Mouse (Mus musculus): ENCODE results near the gene Ifnar1. TPM values are rescaled to one million over a fixed set of nuclear protein-coding genes. Genes with fewer than 3 reads are reported as not detected.

The Ifnar1 gene
- polyA plus RNA-seq, 1 experiment from 2014 or later = 40.1 TPM

GRCm38 (mm10) chr16:91478067-91478466 is 7.0 kb upstream of the Ifnar1 start:
- Histone ChIP-seq H3K4me3 (no peak overlapping the region), H3K9me3 (replicated peaks) (peaks cover 2% of the 10 kb centered on the region; the same call in 1 of the 2 replicates), H3K36me3 (no peaks in the 10 kb centered on the region), H3K4me2 (no peak overlapping the region), H3K27ac (ENCODE audit: poor library complexity, severe bottlenecking) (no peak overlapping the region), H3K4me1 (replicated peaks) (0 out of 2 replicates have a peak, but pooled peaks cover 2% of the 10 kb centered on the region), H3K9ac (no peak overlapping the region), H3K27me3 (replicated peaks) (no peaks in the 10 kb centered on the region)
- WGBS = 64% methylated on average over 1 of the region's 1 CpGs
- ATAC-seq (ENCODE audit: insufficient number of reproducible peaks, low FRiP score) = no peak

- Histone ChIP-seq H3K4me1 (replicated peaks) (peaks cover 2% of the 10 kb centered on the region; the same call in 1 of the 2 replicates), H3K4me2 (no peak overlapping the region), H3K9ac (no peak overlapping the region), H3K36me3 (no peaks in the 10 kb centered on the region), H3K27ac (ENCODE audit: poor library complexity, severe bottlenecking) (no peak overlapping the region), H3K27me3 (replicated peaks) (no peaks in the 10 kb centered on the region), H3K9me3 (replicated peaks) (no peaks in the 10 kb centered on the region), H3K4me3 (no peak overlapping the region)
- no peak for ATAC-seq (ENCODE audit: insufficient number of reproducible peaks, low FRiP score)
Measured at GRCm38 (mm10) chr16:91480517-91480916, 4.5 kb upstream of the Ifnar1 start.

GRCm38 (mm10) chr16:91484387-91484786 is 651 bp upstream of the Ifnar1 start:
- no peaks in the 10 kb centered on the region for H3K27me3 ChIP-seq (replicated peaks)
- H3K36me3 ChIP-seq = peaks cover 20% of the 10 kb centered on the region
- WGBS = 49% methylated on average over 17 of the region's 17 CpGs
- H3K4me1 ChIP-seq (replicated peaks) = peaks cover 16% of the 10 kb centered on the region
- peak overlapping the region; percentile 85 for H3K4me3 ChIP-seq
- H3K4me2 ChIP-seq = peak overlapping the region; percentile 71
- no peak for ATAC-seq (ENCODE audit: insufficient number of reproducible peaks, low FRiP score)
- peak overlapping the region; percentile 85 for H3K9ac ChIP-seq
- H3K9me3 ChIP-seq (replicated peaks) = no peaks in the 10 kb centered on the region
- peak overlapping the region; percentile 95 for H3K27ac ChIP-seq (ENCODE audit: poor library complexity, severe bottlenecking)

GRCm38 (mm10) chr16:91485841-91486240 is 803 bp downstream of the Ifnar1 start:
- Histone ChIP-seq H3K27ac (ENCODE audit: poor library complexity, severe bottlenecking) (peak overlapping the region; percentile 95; the same call in 1 of the 2 replicates), H3K4me2 (peak overlapping the region; percentile 71), H3K27me3 (replicated peaks) (no peaks in the 10 kb centered on the region), H3K4me3 (peak overlapping the region; percentile 85), H3K4me1 (replicated peaks) (peaks cover 16% of the 10 kb centered on the region), H3K9ac (peak overlapping the region; percentile 85), H3K36me3 (peaks cover 33% of the 10 kb centered on the region), H3K9me3 (replicated peaks) (no peaks in the 10 kb centered on the region)
- 34% methylated on average over 5 of the region's 5 CpGs for WGBS
- no peak for ATAC-seq (ENCODE audit: insufficient number of reproducible peaks, low FRiP score)

DNA sequence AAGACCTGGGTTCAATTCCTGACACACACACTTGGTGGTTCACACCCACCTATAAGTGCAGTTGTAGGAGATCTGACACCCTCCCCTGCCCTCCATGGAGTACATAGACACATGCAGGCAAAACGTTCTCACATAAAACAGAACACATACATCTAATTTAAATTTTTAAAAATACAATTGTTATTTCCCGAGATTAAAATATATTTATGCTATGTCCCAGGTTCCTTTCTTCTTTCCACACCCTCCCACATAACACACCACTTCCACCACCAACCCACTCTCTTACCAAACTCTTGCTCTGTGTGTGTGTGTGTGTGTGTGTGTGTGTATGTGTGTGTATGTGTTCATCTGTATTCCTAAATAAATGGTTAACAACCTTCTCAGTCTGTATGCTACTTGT is 3.0 kb downstream of the Ifnar1 start:
- no peak overlapping the region; the same call in none of the 2 replicates for H3K27ac ChIP-seq (ENCODE audit: poor library complexity, severe bottlenecking)
- H3K9me3 ChIP-seq (replicated peaks) = no peaks in the 10 kb centered on the region
- H3K36me3 ChIP-seq = peaks cover 52% of the 10 kb centered on the region
- no peak overlapping the region for H3K4me3 ChIP-seq
- H3K9ac ChIP-seq = no peak overlapping the region
- no peak overlapping the region for H3K4me2 ChIP-seq
- peaks cover 16% of the 10 kb centered on the region for H3K4me1 ChIP-seq (replicated peaks)
- no peaks in the 10 kb centered on the region for H3K27me3 ChIP-seq (replicated peaks)
- WGBS = 84% methylated on average over 2 of the region's 2 CpGs
- no peak for ATAC-seq (ENCODE audit: insufficient number of reproducible peaks, low FRiP score)

DNA sequence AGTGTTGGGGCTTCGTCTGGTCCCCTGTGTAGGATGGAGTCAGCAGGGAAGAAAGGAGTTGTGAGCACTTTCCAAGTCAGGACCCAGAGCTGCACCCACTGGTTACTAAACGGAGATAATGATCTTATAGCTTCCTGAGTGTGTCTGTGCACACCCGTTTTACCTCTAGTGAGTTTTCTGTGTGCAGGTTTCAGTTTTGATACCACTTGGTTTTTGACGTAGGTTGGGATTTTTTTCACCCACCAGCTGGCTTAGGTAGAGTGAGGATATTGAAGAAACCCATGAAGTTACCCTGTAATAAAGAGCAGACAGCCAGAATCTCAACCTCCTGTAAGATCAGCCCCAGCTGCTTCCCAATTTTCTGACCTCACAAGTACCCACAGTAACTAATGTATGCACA is 5.9 kb downstream of the Ifnar1 start:
- Histone ChIP-seq H3K27me3 (replicated peaks) (no peaks in the 10 kb centered on the region), H3K36me3 (peaks cover 76% of the 10 kb centered on the region), H3K4me2 (no peak overlapping the region), H3K9ac (no peak overlapping the region), H3K27ac (ENCODE audit: poor library complexity, severe bottlenecking) (no peak overlapping the region), H3K4me3 (no peak overlapping the region), H3K4me1 (replicated peaks) (peaks cover 19% of the 10 kb centered on the region), H3K9me3 (replicated peaks) (no peaks in the 10 kb centered on the region)
- ATAC-seq (ENCODE audit: insufficient number of reproducible peaks, low FRiP score) = no peak
- WGBS = 89% methylated on average over 4 of the region's 4 CpGs

DNA sequence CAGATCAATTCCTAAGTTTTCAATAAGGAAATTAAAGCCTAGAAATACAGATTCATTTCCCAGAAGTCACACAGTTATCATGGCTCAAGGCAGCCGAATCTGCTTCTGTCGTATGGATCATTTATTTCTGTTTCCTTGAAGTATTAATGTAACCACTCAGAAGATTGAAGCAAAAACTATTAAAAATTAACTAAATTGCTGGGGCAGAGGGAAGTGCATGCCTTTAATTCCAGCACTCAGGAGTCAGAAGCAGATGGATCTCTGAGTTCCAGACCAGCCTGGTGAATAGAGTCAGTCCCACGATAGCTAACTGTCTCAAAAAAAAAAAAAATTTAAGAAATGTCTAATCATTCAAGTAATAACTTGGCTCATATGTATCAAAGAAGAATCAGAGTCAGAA is 6.4 kb downstream of the Ifnar1 start:
- H3K9me3 ChIP-seq (replicated peaks) = no peaks in the 10 kb centered on the region
- H3K9ac ChIP-seq = no peak overlapping the region
- H3K4me2 ChIP-seq = no peak overlapping the region
- ATAC-seq (ENCODE audit: insufficient number of reproducible peaks, low FRiP score) = no peak
- H3K27ac ChIP-seq (ENCODE audit: poor library complexity, severe bottlenecking) = no peak overlapping the region
- no peak overlapping the region for H3K4me3 ChIP-seq
- no peaks in the 10 kb centered on the region for H3K27me3 ChIP-seq (replicated peaks)
- H3K36me3 ChIP-seq = peaks cover 79% of the 10 kb centered on the region
- H3K4me1 ChIP-seq (replicated peaks) = peaks cover 13% of the 10 kb centered on the region
- 90% methylated on average over 3 of the region's 3 CpGs for WGBS

DNA sequence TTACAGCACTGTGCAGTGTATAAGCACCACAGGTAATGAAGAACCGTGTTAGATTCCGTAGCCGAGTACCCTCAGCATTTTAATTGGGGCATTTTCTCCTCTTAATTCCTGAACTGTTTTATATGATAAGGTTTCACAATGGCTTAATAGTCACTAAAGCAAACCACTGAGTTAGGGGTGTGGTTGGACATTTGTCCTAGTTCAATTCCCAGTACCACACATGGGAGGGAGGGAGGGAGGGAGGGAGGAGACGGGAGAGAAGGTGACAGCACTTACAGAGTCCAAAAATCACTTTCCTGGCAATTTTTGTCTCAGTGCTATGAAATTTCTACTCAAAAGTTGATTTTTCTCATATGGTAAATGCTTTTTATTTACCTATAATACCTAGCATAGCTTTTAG is 10.5 kb downstream of the Ifnar1 start:
- ATAC-seq (ENCODE audit: insufficient number of reproducible peaks, low FRiP score) = no peak
- H3K4me1 ChIP-seq (replicated peaks) = peaks cover 5% of the 10 kb centered on the region
- H3K9me3 ChIP-seq (replicated peaks) = no peaks in the 10 kb centered on the region
- H3K27me3 ChIP-seq (replicated peaks) = no peaks in the 10 kb centered on the region
- 94% methylated on average over 4 of the region's 4 CpGs for WGBS
- H3K27ac ChIP-seq (ENCODE audit: poor library complexity, severe bottlenecking) = no peak overlapping the region
- H3K4me3 ChIP-seq = no peak overlapping the region
- peaks cover 91% of the 10 kb centered on the region for H3K36me3 ChIP-seq
- no peak overlapping the region for H3K4me2 ChIP-seq
- no peak overlapping the region for H3K9ac ChIP-seq

DNA sequence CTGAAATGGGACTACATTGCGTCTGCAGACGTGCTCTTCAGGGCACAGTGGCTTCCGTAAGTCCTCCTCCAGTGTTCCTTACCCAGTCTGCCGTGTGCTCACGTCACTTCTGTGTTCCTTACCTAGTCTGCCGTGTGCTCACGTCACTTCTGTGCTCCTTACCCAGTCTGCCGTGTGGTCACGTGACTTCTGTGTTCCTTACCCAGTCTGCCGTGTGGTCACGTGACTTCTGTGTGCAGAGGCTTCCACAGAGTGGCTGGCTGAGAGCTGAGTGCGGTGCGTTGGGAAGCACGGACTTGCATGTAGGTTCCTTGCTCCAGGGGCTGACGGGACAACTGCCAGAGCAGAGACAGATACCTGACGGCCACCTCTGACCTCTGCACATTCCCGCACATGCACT is 11.2 kb downstream of the Ifnar1 start:
- Histone ChIP-seq H3K4me1 (replicated peaks) (peaks cover 5% of the 10 kb centered on the region), H3K4me3 (no peak overlapping the region), H3K4me2 (no peak overlapping the region), H3K9me3 (replicated peaks) (no peaks in the 10 kb centered on the region), H3K27ac (ENCODE audit: poor library complexity, severe bottlenecking) (no peak overlapping the region), H3K9ac (no peak overlapping the region), H3K36me3 (peaks cover 91% of the 10 kb centered on the region), H3K27me3 (replicated peaks) (no peaks in the 10 kb centered on the region)
- 93% methylated on average over 17 of the region's 17 CpGs for WGBS
- no peak for ATAC-seq (ENCODE audit: insufficient number of reproducible peaks, low FRiP score)

- Histone ChIP-seq H3K4me2 (no peak overlapping the region), H3K9me3 (replicated peaks) (no peaks in the 10 kb centered on the region), H3K4me1 (replicated peaks) (peaks cover 5% of the 10 kb centered on the region), H3K9ac (no peak overlapping the region), H3K27ac (ENCODE audit: poor library complexity, severe bottlenecking) (no peak overlapping the region), H3K4me3 (no peak overlapping the region), H3K27me3 (replicated peaks) (no peaks in the 10 kb centered on the region), H3K36me3 (peaks cover 92% of the 10 kb centered on the region)
- WGBS = 89% methylated on average over 3 of the region's 3 CpGs
- no peak for ATAC-seq (ENCODE audit: insufficient number of reproducible peaks, low FRiP score)
Measured at GRCm38 (mm10) chr16:91496766-91497165, 11.7 kb downstream of the Ifnar1 start.

DNA sequence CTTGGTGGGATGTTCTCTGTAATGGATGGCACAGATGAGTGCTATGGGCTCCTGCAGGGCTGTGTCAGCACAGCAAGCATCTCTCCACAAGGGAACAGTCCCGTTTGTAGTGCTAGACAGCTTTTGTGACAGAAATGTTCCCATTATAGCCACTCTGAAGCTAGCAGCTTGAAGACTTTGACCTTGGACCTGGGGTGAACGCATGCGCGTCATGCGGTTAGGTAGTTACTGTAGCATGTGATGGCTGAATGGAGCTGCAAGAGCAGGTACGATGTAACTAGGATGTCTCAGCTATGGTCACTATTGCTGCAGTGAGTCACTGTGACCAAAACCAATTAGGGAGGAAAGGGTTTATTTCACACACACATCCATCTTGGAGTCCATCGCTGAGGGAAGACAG is 13.0 kb downstream of the Ifnar1 start:
- Histone ChIP-seq H3K4me2 (no peak overlapping the region), H3K27me3 (replicated peaks) (no peaks in the 10 kb centered on the region), H3K36me3 (peaks cover 89% of the 10 kb centered on the region), H3K27ac (ENCODE audit: poor library complexity, severe bottlenecking) (no peak overlapping the region), H3K9me3 (replicated peaks) (no peaks in the 10 kb centered on the region), H3K9ac (no peak overlapping the region), H3K4me3 (no peak overlapping the region), H3K4me1 (replicated peaks) (peaks cover 5% of the 10 kb centered on the region)
- WGBS = 90% methylated on average over 7 of the region's 7 CpGs
- no peak for ATAC-seq (ENCODE audit: insufficient number of reproducible peaks, low FRiP score)

DNA sequence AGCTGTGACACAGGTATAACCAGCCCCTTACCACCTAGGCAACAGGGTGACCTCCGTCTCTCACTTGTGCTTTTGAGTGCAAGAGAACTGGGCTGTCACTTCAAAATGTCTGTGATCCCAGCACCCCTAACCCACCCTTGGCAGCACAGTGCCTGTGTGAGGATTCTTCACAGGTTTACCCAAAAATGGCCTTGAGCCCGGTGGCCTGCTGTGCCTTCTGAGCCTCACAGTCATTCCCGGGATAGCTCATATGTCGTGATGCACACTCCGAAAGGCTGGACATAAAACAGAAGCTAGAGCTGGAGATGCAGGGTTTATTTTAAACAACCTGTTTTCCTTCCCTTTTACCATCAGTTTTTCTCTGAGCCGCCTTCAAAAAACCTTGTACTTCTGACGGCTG is 19.7 kb downstream of the Ifnar1 start:
- Histone ChIP-seq H3K27ac (ENCODE audit: poor library complexity, severe bottlenecking) (no peak overlapping the region), H3K27me3 (replicated peaks) (no peaks in the 10 kb centered on the region), H3K9ac (no peak overlapping the region), H3K36me3 (peaks cover 80% of the 10 kb centered on the region), H3K9me3 (replicated peaks) (no peaks in the 10 kb centered on the region), H3K4me2 (no peak overlapping the region), H3K4me3 (no peak overlapping the region), H3K4me1 (replicated peaks) (no peaks in the 10 kb centered on the region)
- WGBS = 93% methylated on average over 7 of the region's 7 CpGs
- no peak for ATAC-seq (ENCODE audit: insufficient number of reproducible peaks, low FRiP score)
